In the genomic region with DNA sequence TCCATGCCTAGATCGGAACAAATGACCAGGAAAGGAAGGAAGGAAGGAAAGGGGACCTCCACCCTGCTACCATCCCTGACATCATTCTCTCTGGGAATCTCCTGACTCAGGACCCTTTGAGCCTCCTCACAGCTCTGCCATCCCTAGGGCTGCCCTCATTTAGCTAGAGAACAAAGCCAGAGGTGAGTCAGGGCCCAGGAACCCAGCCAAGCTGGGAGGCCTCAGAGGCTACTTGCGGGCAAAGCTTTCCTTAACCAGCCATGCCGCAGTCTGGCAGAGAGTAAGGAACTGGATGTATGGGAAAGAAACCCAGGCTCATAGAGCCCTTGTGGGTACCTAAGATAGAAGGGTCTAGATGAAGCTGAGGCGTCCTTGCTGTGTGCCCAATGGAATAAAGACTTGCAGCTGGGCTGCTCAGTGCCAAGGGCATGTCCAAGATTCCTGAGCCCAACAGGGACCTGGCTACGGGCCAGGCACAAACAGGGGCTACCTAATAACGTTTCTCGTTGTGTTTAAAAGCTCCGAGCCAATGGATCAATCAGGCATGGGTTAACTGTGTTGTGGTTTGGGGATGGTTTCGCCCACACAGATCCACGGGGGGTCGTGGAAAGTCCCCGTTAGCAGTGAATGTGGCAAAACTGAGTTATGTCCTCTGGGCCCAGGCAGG, we compare ENCODE assay signal across 8 mouse cellular contexts. TPM values are rescaled to one million over a fixed set of nuclear protein-coding genes. Genes with fewer than 3 reads are reported as not detected.
DNase-seq lines count a peak whose midpoint lies in the region; ATAC-seq lines count a peak whose summit lies in the region.

No protein-coding gene starts in this region.

- no peak overlapping the region for H3K4me3 ChIP-seq in neural tube, embryonic 15.5 days (replicated peaks)

- H3K27ac ChIP-seq in neural tube, embryonic 15.5 days (replicated peaks) = peak overlapping the region; percentile 43; the same call in 1 of the 2 replicates

- H3K9ac ChIP-seq in neural tube, embryonic 15.5 days (replicated peaks) = no peak overlapping the region

- no peaks in the 10 kb centered on the region for H3K27me3 ChIP-seq in neural tube, embryonic 15.5 days (replicated peaks)

- intact Hi-C loops in heart, postnatal 25 days (cut with DNase I) = loop anchor here (2.0 kb wide), 1 partner anchor 27 kb away; no protein-coding TSS in a partner anchor

- WGBS in neural tube, embryonic 15.5 days = 62% methylated on average over 12 of the region's 12 CpGs

- H3K4me1 ChIP-seq in neural tube, embryonic 15.5 days = peaks cover 64% of the 10 kb centered on the region

- peak; percentile 63 to 65 for DNase-seq in cerebellum, postnatal 10 days
- DNase-seq in cerebellum, adult 8-10 months = no peak
- peak; percentile 21 for DNase-seq in thymus, postnatal 4 days
- DNase-seq in thymus, postnatal 14 days = no peak
- DNase-seq in heart, postnatal 25 days (ENCODE audit: low spot score) = peak; percentile 41
- DNase-seq in embryo, embryonic 9.5 days (ENCODE audit: extremely low spot score) = no peak
- no peak for DNase-seq in spleen, postnatal 36 days (ENCODE audit: low spot score in 2 of 2)

- H3K36me3 ChIP-seq in neural tube, embryonic 15.5 days = no peaks in the 10 kb centered on the region

- no peak for ATAC-seq in neural tube, embryonic 15.5 days (ENCODE audit: low FRiP score)

- H3K4me2 ChIP-seq in neural tube, embryonic 15.5 days = no peak overlapping the region

- no peaks in the 10 kb centered on the region for H3K9me3 ChIP-seq in neural tube, embryonic 15.5 days (replicated peaks)

RNA-seq across cellular contexts. Expression of a gene that starts 6.6 kb away (rescaled TPM):
- total RNA-seq in heart, postnatal 25 days (2021) = 10 to 100 TPM; 34.4 to 42.1 TPM
- 34.4 and 45.7 TPM in 2 replicates for polyA plus RNA-seq in neural tube, embryonic 15.5 days (2015; fragmentation: Nextera tagmentation; extraction: Ambion mirVana)

RNA-seq across cellular contexts. Expression of a gene that starts 34.3 kb away (rescaled TPM):
- 1 to 10 TPM; 5.0 to 5.7 TPM for total RNA-seq in heart, postnatal 25 days (2021)
- 5.9 TPM in 2 replicates for polyA plus RNA-seq in neural tube, embryonic 15.5 days (2015; fragmentation: Nextera tagmentation; extraction: Ambion mirVana)

RNA-seq across cellular contexts. Expression of a gene that starts 37.7 kb away (rescaled TPM):
- 10 to 100 TPM; 56.6 to 61.7 TPM for total RNA-seq in heart, postnatal 25 days (2021)
- 16.7 and 18.5 TPM in 2 replicates for polyA plus RNA-seq in neural tube, embryonic 15.5 days (2015; fragmentation: Nextera tagmentation; extraction: Ambion mirVana)

Comparison
In these comparisons a context has a peak if more than half of its experiments do, and no peak if none do; other contexts are left out.
1. DNase-seq: peak in cerebellum, postnatal 10 days (2 of 2), thymus, postnatal 4 days (single experiment) and heart, postnatal 25 days (single experiment); none in cerebellum, adult 8-10 months (single experiment), thymus, postnatal 14 days (single experiment), embryo, embryonic 9.5 days (single experiment) and spleen, postnatal 36 days (0 of 2).